8 mouse cellular contexts compared by ENCODE assay signal in genomic region chr2:51933341-51934134, GRCm38 (mm10). TPM values are rescaled to one million over a fixed set of nuclear protein-coding genes. Genes with fewer than 3 reads are reported as not detected.
DNase-seq lines count a peak whose midpoint lies in the region; ATAC-seq and TF ChIP-seq lines count a peak whose summit lies in the region.

No protein-coding gene starts in this region.

- no peak for TF ChIP-seq CTCF in cerebellum, adult 2 months (IDR thresholded peaks at IDR 0.05; ENCODE audit: borderline replicate concordance, insufficient read depth, low read depth, low read length)
- no peak for TF ChIP-seq CTCF in embryonic fibroblast, embryonic 13.5 days (IDR thresholded peaks at IDR 0.05; ENCODE audit: borderline replicate concordance, insufficient read depth, low read length)

- peaks cover 8% of the 10 kb centered on the region; the same call in 1 of the 2 replicates for H3K36me3 ChIP-seq in lung, embryonic 16.5 days (ENCODE audit: control insufficient read depth, insufficient read depth, low read length)
- H3K36me3 ChIP-seq in liver, embryonic 12.5 days: peaks cover 36% of the 10 kb centered on the region

- peak overlapping the region; percentile 74 for H3K9ac ChIP-seq in lung, embryonic 16.5 days (ENCODE audit: low read length)
- H3K9ac ChIP-seq in liver, embryonic 12.5 days: peak overlapping the region; percentile 88

- peak in 1 of 2 experiments; percentile 17 for DNase-seq in cerebellum, adult 2 months
- DNase-seq in cerebellum, adult 11 months: no peak
- DNase-seq in lung, postnatal 4 days: no peak
- no peak for DNase-seq in frontal cortex, adult 2 months (ENCODE audit: extremely low spot score in 1 of 2, low spot score in 1 of 2)
- no peak for DNase-seq in kidney, adult 18-20 months

- WGBS in cerebellum, adult 2 months: 77% methylated on average over 12 of the region's 12 CpGs
- 24% methylated on average over 12 of the region's 12 CpGs for WGBS in lung, embryonic 16.5 days
- 11% methylated on average over 11 of the region's 12 CpGs for WGBS in liver, embryonic 12.5 days (ENCODE audit: insufficient replicate concordance)

- peak overlapping the region; percentile 60 for H3K4me2 ChIP-seq in lung, embryonic 16.5 days (ENCODE audit: low read depth, low read length)
- H3K4me2 ChIP-seq in liver, embryonic 12.5 days: peak overlapping the region; percentile 78

- H3K4me1 ChIP-seq in cerebellum, adult 2 months (ENCODE audit: control insufficient read depth, insufficient read depth, low read length): peaks cover 4% of the 10 kb centered on the region; the same call in 1 of the 2 replicates
- peaks cover 8% of the 10 kb centered on the region for H3K4me1 ChIP-seq in lung, embryonic 16.5 days (replicated peaks; ENCODE audit: control insufficient read depth, insufficient read depth, low read length)
- H3K4me1 ChIP-seq in embryonic fibroblast, embryonic 13.5 days (ENCODE audit: control insufficient read depth, insufficient read depth, low read length): peaks cover 6% of the 10 kb centered on the region; the same call in 1 of the 2 replicates
- H3K4me1 ChIP-seq in liver, embryonic 12.5 days: peaks cover 48% of the 10 kb centered on the region

- no peaks in the 10 kb centered on the region for H3K9me3 ChIP-seq in lung, embryonic 16.5 days (ENCODE audit: control insufficient read depth, low read length)
- H3K9me3 ChIP-seq in liver, embryonic 12.5 days (replicated peaks): peaks cover 9% of the 10 kb centered on the region; the same call in 1 of the 2 replicates

- no peaks in the 10 kb centered on the region for H3K27me3 ChIP-seq in cerebellum, adult 2 months (ENCODE audit: control insufficient read depth, insufficient read depth, low read length)
- H3K27me3 ChIP-seq in lung, embryonic 16.5 days (ENCODE audit: control insufficient read depth, insufficient read depth, low read depth, low read length): no peaks in the 10 kb centered on the region
- no peaks in the 10 kb centered on the region for H3K27me3 ChIP-seq in liver, embryonic 12.5 days (replicated peaks)

- peak overlapping the region; percentile 17 for H3K4me3 ChIP-seq in cerebellum, adult 2 months (replicated peaks; ENCODE audit: insufficient read depth, low read depth, low read length)
- H3K4me3 ChIP-seq in lung, embryonic 16.5 days (ENCODE audit: low read length): peak overlapping the region; percentile 68
- peak overlapping the region; percentile 39 for H3K4me3 ChIP-seq in embryonic fibroblast, embryonic 13.5 days (ENCODE audit: insufficient read depth, low read length)
- H3K4me3 ChIP-seq in liver, embryonic 12.5 days: peak overlapping the region; percentile 82

- ATAC-seq in lung, embryonic 16.5 days (ENCODE audit: low read depth): no peak
- peak; percentile 71 for ATAC-seq in liver, embryonic 12.5 days

- no peak overlapping the region for H3K27ac ChIP-seq in cerebellum, adult 2 months (ENCODE audit: insufficient read depth, low read length)
- peak overlapping the region; percentile 50; the same call in 1 of the 2 replicates for H3K27ac ChIP-seq in lung, embryonic 16.5 days (ENCODE audit: low read length)
- no peak overlapping the region for H3K27ac ChIP-seq in embryonic fibroblast, embryonic 13.5 days (ENCODE audit: insufficient read depth, low read length)
- peak overlapping the region; percentile 89 for H3K27ac ChIP-seq in liver, embryonic 12.5 days

- no peak for TF ChIP-seq POLR2A in cerebellum, adult 2 months (IDR thresholded peaks at IDR 0.05; ENCODE audit: borderline replicate concordance, insufficient read depth, low read length)
- TF ChIP-seq POLR2A in embryonic fibroblast, embryonic 13.5 days (IDR thresholded peaks at IDR 0.05; ENCODE audit: low read depth, low read length): no peak

RNA-seq across cellular contexts. Expression of gene Rbm43, which starts 1.4 kb away (rescaled TPM):
- polyA plus RNA-seq in cerebellum, adult 2 months (2012; rRNA removed): 18.8 and 19.8 TPM in 2 replicates
- 21.0 and 22.1 TPM in 2 replicates for polyA plus RNA-seq in lung, embryonic 16.5 days (2015; fragmentation: Nextera tagmentation; extraction: Ambion mirVana)
- 20.3 and 21.7 TPM in 2 replicates for polyA plus RNA-seq in embryonic fibroblast, embryonic 13.5 days (2011; ENCODE audit: insufficient read length, low read depth, missing spikeins)
- polyA plus RNA-seq in liver, embryonic 12.5 days (2016; fragmentation: Nextera tagmentation; extraction: Ambion mirVana): 25.3 and 27.3 TPM in 2 replicates
- 13.3 and 14.6 TPM in 2 replicates for polyA plus RNA-seq in frontal cortex, adult 2 months (2012; rRNA removed)

RNA-seq across cellular contexts. Expression of gene Nmi, which starts 39.8 kb away (rescaled TPM):
- 6.7 and 8.1 TPM in 2 replicates for polyA plus RNA-seq in cerebellum, adult 2 months (2012; rRNA removed)
- 29.3 and 33.1 TPM in 2 replicates for polyA plus RNA-seq in lung, embryonic 16.5 days (2015; fragmentation: Nextera tagmentation; extraction: Ambion mirVana)
- 9.6 and 14.3 TPM in 2 replicates for polyA plus RNA-seq in embryonic fibroblast, embryonic 13.5 days (2011; ENCODE audit: insufficient read length, low read depth, missing spikeins)
- polyA plus RNA-seq in liver, embryonic 12.5 days (2016; fragmentation: Nextera tagmentation; extraction: Ambion mirVana): 9.0 and 10.0 TPM in 2 replicates
- 6.1 and 8.1 TPM in 2 replicates for polyA plus RNA-seq in frontal cortex, adult 2 months (2012; rRNA removed)

Comparison
In these comparisons a context has a peak if more than half of its experiments do, and no peak if none do; other contexts are left out.
1. H3K27ac ChIP-seq: peak in lung, embryonic 16.5 days (single experiment) and liver, embryonic 12.5 days (single experiment); none in cerebellum, adult 2 months (single experiment) and embryonic fibroblast, embryonic 13.5 days (single experiment).
2. H3K4me3 ChIP-seq: peak in every context shown above with its lines; median percentile 82 in liver, embryonic 12.5 days; 68 in lung, embryonic 16.5 days; 39 in embryonic fibroblast, embryonic 13.5 days; 17 in cerebellum, adult 2 months.